Mouse (Mus musculus): ENCODE data around the gene Ak7.

DNA sequence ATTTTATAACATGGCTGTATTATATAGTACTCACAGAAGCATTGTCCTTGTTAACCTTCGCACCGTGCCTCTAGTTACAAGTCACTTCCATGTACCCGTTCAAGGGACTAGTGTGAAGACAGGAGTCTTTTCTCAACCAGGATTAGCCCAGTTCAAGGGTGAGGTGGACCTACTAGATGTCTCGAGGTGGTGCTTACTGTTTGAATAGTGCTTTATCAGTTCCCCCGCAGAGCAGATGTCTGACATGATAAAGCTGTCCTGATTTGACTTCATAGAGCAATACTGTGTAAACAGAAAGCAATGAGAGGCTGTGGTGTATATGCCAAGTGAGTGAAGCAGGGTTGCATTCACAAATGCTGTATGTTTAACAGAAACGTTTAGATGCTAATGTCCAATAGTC, 104.8 kb downstream of the Ak7 start:
- no peak for TF ChIP-seq GATA1 (IDR thresholded peaks at IDR 0.05; ENCODE audit: borderline replicate concordance, low read length)
- no peak for TF ChIP-seq FLI1 (IDR thresholded peaks at IDR 0.05; ENCODE audit: low read length)
